Mouse (Mus musculus) stomach, postnatal 0 days (tissue): ENCODE data around the gene Defb45.

ENCODE experiments used
- CTCF ChIP-seq: IDR thresholded peaks from 2 replicates; pipeline ENCODE4 v1.5.1; 2016; ENCODE audit warnings: antibody characterized with exemption, low read depth, mild to moderate bottlenecking, moderate library complexity
- EP300 ChIP-seq: optimal IDR thresholded peaks from 2 replicates; pipeline ENCODE3; 2016; ENCODE audit warnings: antibody characterized with exemption

- TF ChIP-seq CTCF (no peak), EP300 (no peak)
Observed at GRCm38 (mm10) chr2:152556655-152557054, 42.5 kb downstream of the Defb45 start.
